Mouse (Mus musculus): ENCODE data around the gene Ssr4. TPM values are rescaled to one million over a fixed set of nuclear protein-coding genes. Genes with fewer than 3 reads are reported as not detected.

The Ssr4 gene
- polyA plus RNA-seq, 1 experiment from 2014 or later, result 323 TPM

DNA sequence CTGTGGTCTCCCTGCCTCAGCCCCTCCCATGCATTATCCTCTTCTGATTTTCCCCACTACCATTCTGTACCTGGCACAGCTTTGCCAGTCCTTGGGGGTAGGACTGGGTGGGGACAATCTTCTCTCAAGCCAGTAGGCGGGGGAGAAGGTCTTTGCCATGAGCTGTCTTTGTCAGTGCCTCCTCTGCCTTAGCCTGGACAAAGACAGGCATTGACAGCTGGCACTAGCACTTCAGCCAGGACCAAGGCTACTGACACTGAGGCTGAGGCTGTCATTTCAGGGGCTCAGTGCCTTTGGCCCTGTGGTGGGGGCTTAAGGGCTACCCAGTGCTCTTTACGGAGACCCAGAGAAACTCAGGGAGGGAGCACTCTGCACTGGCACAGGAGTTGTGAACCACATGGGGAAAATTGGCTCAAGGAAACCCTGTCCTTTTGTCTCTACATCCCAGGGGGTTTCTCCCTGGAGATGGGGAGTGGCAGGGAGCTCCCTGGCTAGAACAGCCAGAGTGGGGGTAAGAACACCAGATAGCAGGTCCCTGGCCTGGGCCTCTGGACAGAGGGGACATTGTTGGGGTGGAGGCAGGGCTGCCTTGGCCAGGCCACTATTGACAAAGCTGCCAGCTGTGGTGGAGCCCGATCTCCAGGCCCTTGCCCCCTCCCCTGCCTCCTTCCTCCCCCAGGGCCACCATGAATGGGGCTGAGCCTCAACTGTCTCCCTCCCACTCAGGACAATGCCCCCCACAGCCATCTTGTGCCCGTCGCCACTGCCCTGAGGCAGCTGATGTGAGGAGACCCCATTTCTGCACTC is 30.3 kb upstream of the Ssr4 start, which contains the start of gene Plxnb3:
TSS of gene Plxnb3 (plus strand) at position 757 of the 807 bp plus-strand sequence.
- no peak for ATAC-seq

DNA sequence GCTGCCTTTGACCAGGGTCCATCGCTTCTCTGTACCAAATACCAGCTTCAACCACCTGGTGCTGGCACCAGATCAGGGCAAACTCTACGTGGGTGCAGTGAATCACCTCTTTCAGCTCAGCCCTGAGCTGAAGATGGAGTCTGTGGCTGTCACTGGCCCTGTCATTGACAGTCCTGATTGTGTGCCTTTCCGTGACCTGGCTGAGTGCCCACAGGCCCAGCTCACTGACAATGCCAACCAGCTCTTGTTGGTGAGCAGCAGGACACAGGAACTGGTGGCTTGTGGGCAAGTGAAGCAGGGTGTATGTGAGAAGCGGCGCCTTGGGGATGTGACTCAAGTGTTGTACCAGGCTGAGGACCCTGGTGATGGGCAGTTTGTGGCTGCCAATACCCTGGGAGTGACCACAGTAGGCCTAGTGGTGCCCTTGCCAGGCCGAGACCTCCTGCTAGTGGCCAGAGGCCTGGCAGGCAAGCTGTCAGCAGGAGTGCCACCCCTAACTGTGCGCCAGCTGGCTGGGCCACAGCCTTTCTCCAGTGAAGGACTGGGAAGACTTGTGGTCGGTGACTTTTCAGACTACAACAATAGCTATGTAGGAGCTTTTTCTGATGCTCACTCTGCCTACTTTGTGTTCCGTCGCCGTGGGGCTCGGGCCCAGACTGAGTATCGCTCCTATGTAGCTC is 28.1 kb upstream of the Ssr4 start:
- Histone ChIP-seq H3K36me3 (ENCODE audit: control insufficient read depth, insufficient read depth) (no peaks in the 10 kb centered on the region), H3K27me3 (replicated peaks; ENCODE audit: control insufficient read depth, insufficient read depth, low read length) (no peaks in the 10 kb centered on the region), H3K9me3 (ENCODE audit: control insufficient read depth) (no peaks in the 10 kb centered on the region), H3K9ac (ENCODE audit: low read depth, low read length) (no peak overlapping the region), H3K4me3 (ENCODE audit: low read depth, low read length) (no peak overlapping the region), H3K4me2 (replicated peaks; ENCODE audit: low read depth) (no peak overlapping the region), H3K27ac (ENCODE audit: low read depth, low read length) (no peak overlapping the region), H3K4me1 (replicated peaks; ENCODE audit: control insufficient read depth, insufficient read depth, low read length) (no peaks in the 10 kb centered on the region)
- 89% methylated on average over 13 of the region's 13 CpGs for WGBS
- ATAC-seq, result no peak
- TF ChIP-seq CTCF (IDR thresholded peaks at IDR 0.05; ENCODE audit: low read depth), result no peak

More for the DNA sequence above, 30.3 kb upstream of the Ssr4 start, which contains the start of gene Plxnb3:
- H3K27me3 ChIP-seq (replicated peaks; ENCODE audit: control insufficient read depth, insufficient read depth, low read length), result no peaks in the 10 kb centered on the region
- H3K27ac ChIP-seq (ENCODE audit: low read depth, low read length), result no peak within 1 kb of the TSS
- H3K36me3 ChIP-seq (ENCODE audit: control insufficient read depth, insufficient read depth), result no peaks in the 10 kb centered on the region
- H3K4me2 ChIP-seq (replicated peaks; ENCODE audit: low read depth), result no peak within 1 kb of the TSS
- no peak within 1 kb of the TSS for H3K9ac ChIP-seq (ENCODE audit: low read depth, low read length)
- TF ChIP-seq CTCF (IDR thresholded peaks at IDR 0.05; ENCODE audit: low read depth), result no peak
- no peaks in the 10 kb centered on the region for H3K4me1 ChIP-seq (replicated peaks; ENCODE audit: control insufficient read depth, insufficient read depth, low read length)
- H3K4me3 ChIP-seq (ENCODE audit: low read depth, low read length), result no peak within 1 kb of the TSS
- 78% methylated on average over 5 of the region's 5 CpGs for WGBS
- no peaks in the 10 kb centered on the region for H3K9me3 ChIP-seq (ENCODE audit: control insufficient read depth)

DNA sequence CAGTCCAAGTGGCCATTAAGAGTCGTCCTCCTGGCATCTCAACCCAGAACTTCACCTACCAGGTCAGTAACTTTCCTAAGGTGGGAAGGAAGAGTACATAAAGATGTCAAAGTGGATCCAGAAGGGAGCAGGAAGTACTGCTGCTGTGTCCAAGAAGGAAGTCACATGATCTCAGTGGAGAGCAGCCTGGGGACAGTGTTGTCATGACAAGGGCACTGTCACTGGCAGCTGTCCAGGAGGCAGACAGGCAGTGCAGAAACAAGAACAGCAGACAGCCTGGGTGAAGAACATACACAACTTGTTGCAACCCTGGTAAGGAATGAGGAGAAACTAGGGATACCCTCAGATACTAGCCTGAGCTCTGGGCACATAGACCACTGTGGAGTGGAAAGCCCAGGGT is 21.5 kb upstream of the Ssr4 start:
- H3K9ac ChIP-seq (ENCODE audit: low read depth, low read length), result no peak overlapping the region
- H3K4me1 ChIP-seq (replicated peaks; ENCODE audit: control insufficient read depth, insufficient read depth, low read length), result no peaks in the 10 kb centered on the region
- no peaks in the 10 kb centered on the region for H3K36me3 ChIP-seq (ENCODE audit: control insufficient read depth, insufficient read depth)
- H3K4me3 ChIP-seq (ENCODE audit: low read depth, low read length), result no peak overlapping the region
- no peaks in the 10 kb centered on the region for H3K9me3 ChIP-seq (ENCODE audit: control insufficient read depth)
- TF ChIP-seq CTCF (IDR thresholded peaks at IDR 0.05; ENCODE audit: low read depth), result no peak
- ATAC-seq, result no peak
- WGBS, result 69% methylated on average over 1 of the region's 1 CpGs
- no peak overlapping the region for H3K27ac ChIP-seq (ENCODE audit: low read depth, low read length)
- no peak overlapping the region for H3K4me2 ChIP-seq (replicated peaks; ENCODE audit: low read depth)
- H3K27me3 ChIP-seq (replicated peaks; ENCODE audit: control insufficient read depth, insufficient read depth, low read length), result no peaks in the 10 kb centered on the region

DNA sequence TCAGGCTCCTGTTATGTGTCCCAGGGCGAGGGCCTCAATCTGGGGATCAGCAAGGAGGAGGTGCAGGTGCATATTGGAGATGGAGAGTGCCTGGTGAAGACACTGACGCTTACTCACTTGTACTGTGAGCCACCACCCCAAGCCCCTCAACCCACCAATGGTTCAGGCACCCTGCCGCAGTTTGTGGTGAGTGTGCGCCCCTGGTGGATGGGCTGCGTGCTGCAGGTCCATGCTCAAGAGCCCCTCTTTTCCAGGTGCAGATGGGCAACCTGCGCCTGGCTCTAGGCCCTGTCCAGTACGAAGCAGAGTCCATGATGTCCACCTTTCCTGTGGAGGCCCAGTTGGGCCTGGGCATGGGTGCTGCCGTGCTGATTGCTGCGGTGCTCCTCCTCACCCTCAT is 19.6 kb upstream of the Ssr4 start:
- H3K9ac ChIP-seq (ENCODE audit: low read depth, low read length), result no peak overlapping the region
- 53% methylated on average over 9 of the region's 9 CpGs for WGBS
- H3K36me3 ChIP-seq (ENCODE audit: control insufficient read depth, insufficient read depth), result no peaks in the 10 kb centered on the region
- no peaks in the 10 kb centered on the region for H3K4me1 ChIP-seq (replicated peaks; ENCODE audit: control insufficient read depth, insufficient read depth, low read length)
- no peak overlapping the region for H3K4me2 ChIP-seq (replicated peaks; ENCODE audit: low read depth)
- no peak overlapping the region for H3K4me3 ChIP-seq (ENCODE audit: low read depth, low read length)
- no peak for ATAC-seq
- no peaks in the 10 kb centered on the region for H3K9me3 ChIP-seq (ENCODE audit: control insufficient read depth)
- no peak overlapping the region for H3K27ac ChIP-seq (ENCODE audit: low read depth, low read length)
- TF ChIP-seq CTCF (IDR thresholded peaks at IDR 0.05; ENCODE audit: low read depth), result peak; percentile 73
- no peaks in the 10 kb centered on the region for H3K27me3 ChIP-seq (replicated peaks; ENCODE audit: control insufficient read depth, insufficient read depth, low read length)

DNA sequence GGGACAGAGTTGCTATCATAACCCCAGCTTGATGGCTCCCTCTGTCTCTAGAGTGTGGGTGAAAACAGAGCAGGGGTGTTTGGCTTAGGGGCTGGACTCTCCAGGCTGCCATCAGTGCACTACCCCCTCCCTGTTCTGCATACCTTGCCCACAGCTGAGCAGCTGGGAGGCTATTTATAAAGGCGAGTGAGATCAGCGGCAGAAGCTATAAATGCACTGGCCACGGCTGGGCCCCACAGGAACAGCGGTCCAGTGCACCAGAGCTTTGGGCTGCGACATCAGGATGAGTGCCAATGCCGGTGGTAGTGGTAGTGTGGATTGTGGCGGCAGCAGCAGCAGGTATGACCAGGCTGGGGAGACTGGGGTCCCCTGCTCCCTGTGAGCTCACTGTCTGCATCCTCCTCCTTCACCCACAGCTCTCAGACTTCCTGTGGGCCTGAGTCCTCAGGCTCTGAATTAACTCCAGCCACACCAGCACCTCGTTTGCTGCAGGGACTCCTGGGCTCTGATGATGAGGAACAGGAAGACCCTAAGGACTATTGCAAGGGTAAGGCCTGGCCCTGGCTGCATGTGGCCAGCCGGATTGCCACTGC is 12.6 kb upstream of the Ssr4 start, which contains the start of gene Srpk3:
TSS of gene Srpk3 (plus strand) at position 238 of the 593 bp plus-strand sequence.
- H3K27me3 ChIP-seq (replicated peaks; ENCODE audit: control insufficient read depth, insufficient read depth, low read length), result no peaks in the 10 kb centered on the region

More for the DNA sequence above, 12.6 kb upstream of the Ssr4 start, which contains the start of gene Srpk3:
- ATAC-seq, result no peak
- Histone ChIP-seq H3K9ac (ENCODE audit: low read depth, low read length) (no peak within 1 kb of the TSS), H3K4me3 (ENCODE audit: low read depth, low read length) (no peak within 1 kb of the TSS), H3K4me1 (replicated peaks; ENCODE audit: control insufficient read depth, insufficient read depth, low read length) (no peaks in the 10 kb centered on the region), H3K36me3 (ENCODE audit: control insufficient read depth, insufficient read depth) (peaks cover 9% of the 10 kb centered on the region), H3K9me3 (ENCODE audit: control insufficient read depth) (no peaks in the 10 kb centered on the region), H3K4me2 (replicated peaks; ENCODE audit: low read depth) (no peak within 1 kb of the TSS), H3K27ac (ENCODE audit: low read depth, low read length) (no peak within 1 kb of the TSS)
- TF ChIP-seq CTCF (IDR thresholded peaks at IDR 0.05; ENCODE audit: low read depth), result no peak
- 39% methylated on average over 9 of the region's 9 CpGs for WGBS
